Mouse (Mus musculus) liver, adult 2 months (tissue): ENCODE data around the gene Ccdc9b. TPM values are rescaled to one million over a fixed set of nuclear protein-coding genes. Genes with fewer than 3 reads are reported as not detected.

Experiments
- DNase-seq: peaks from one replicate; pipeline ENCODE4 v3.0.0-alpha.2; 2011; ENCODE audit warnings: low read depth, low spot score; ENCODE audit errors: extremely low read depth
- H3K27ac ChIP-seq: fragments of 200-500 bp; replicated peaks from 2 replicates; pipeline ENCODE4 v1.5.1; 2012; ENCODE audit warnings: low read depth, mild to moderate bottlenecking, control low read depth, inconsistent platforms, low read length; ENCODE audit not compliant: insufficient read depth
- H3K27me3 ChIP-seq: fragments of 200-500 bp; 2 replicates; pipeline ENCODE4 v1.6.1; 2012; ENCODE audit warnings: mild to moderate bottlenecking, moderate library complexity, low read length, inconsistent platforms; ENCODE audit not compliant: control insufficient read depth, insufficient read depth
- H3K36me3 ChIP-seq: fragments of 200-500 bp; 2 replicates; pipeline ENCODE4 v1.6.1; 2012; ENCODE audit warnings: low read length, inconsistent platforms; ENCODE audit not compliant: control insufficient read depth, insufficient read depth
- H3K4me1 ChIP-seq: fragments of 200-500 bp; 2 replicates; pipeline ENCODE4 v1.6.1; 2011; ENCODE audit warnings: low read length; ENCODE audit not compliant: control insufficient read depth, insufficient read depth
- H3K4me3 ChIP-seq: fragments of 200-500 bp; 2 replicates; pipeline ENCODE4 v1.5.1; 2011; ENCODE audit warnings: low read depth, mild to moderate bottlenecking, control low read depth, low read length, moderate library complexity; ENCODE audit not compliant: insufficient read depth
- H3K79me2 ChIP-seq: fragments of 200-500 bp; 2 replicates; pipeline ENCODE4 v1.6.1; 2012; ENCODE audit warnings: inconsistent platforms, mild to moderate bottlenecking, low read length, moderate library complexity; ENCODE audit not compliant: control insufficient read depth, insufficient read depth
- H3K9ac ChIP-seq: fragments of 200-500 bp; 2 replicates; pipeline ENCODE4 v1.6.1; 2012; ENCODE audit warnings: low read depth, mild to moderate bottlenecking, control low read depth, inconsistent platforms, low read length
- CTCF ChIP-seq: fragments of 200-500 bp; IDR thresholded peaks from 2 replicates; pipeline ENCODE4 v1.5.1; 2011; ENCODE audit warnings: low read depth, low read length, control low read depth
- POLR2A ChIP-seq: fragments of 200-500 bp; IDR thresholded peaks from 2 replicates; pipeline ENCODE4 v1.6.1; 2011; ENCODE audit warnings: low read length, control low read depth; ENCODE audit not compliant: insufficient read depth; ENCODE audit errors: extremely low read depth
- WGBS: fragments of 180-500 bp; shearing (Covaris S2); methylation state at CpG from one replicate; pipeline ENCODE4 v1.1.7; 2018; 5-methylcytosine and 5-hydroxymethylcytosine counted together
- polyA plus RNA-seq: library from polyadenylated mRNA; depleted of rRNA; stranded (reverse); fragments of >200 nt; gene quantifications from 2 replicates; pipeline ENCODE4 v1.2.3, GENCODE M21; 2012
- total RNA-seq: library from RNA; depleted of rRNA; stranded (reverse); fragments of >200 nt; gene quantifications from 2 replicates; pipeline ENCODE4 v1.2.3, GENCODE M21; 2014

Gene Ccdc9b
- total and polyA plus RNA-seq, 2 experiments = 0.94 to 1.9 TPM

- Histone ChIP-seq H3K4me3 (no peak overlapping the region), H3K9ac (no peak overlapping the region), H3K4me1 (no peaks in the 10 kb centered on the region), H3K27ac (no peak overlapping the region), H3K27me3 (no peaks in the 10 kb centered on the region), H3K36me3 (no peaks in the 10 kb centered on the region), H3K79me2 (no peaks in the 10 kb centered on the region)
- 20% methylated on average over 3 of the region's 3 CpGs for WGBS
- peak; percentile 84 for TF ChIP-seq CTCF
- no peak for TF ChIP-seq POLR2A
- DNase-seq = no peak
Measured at GRCm38 (mm10) chr2:118730622-118730915, 31.9 kb downstream of the Ccdc9b start.

GRCm38 (mm10) chr2:118729816-118730621 lies 32.4 kb downstream of the Ccdc9b start:
- Histone ChIP-seq H3K27me3 (no peaks in the 10 kb centered on the region), H3K9ac (no peak overlapping the region), H3K4me1 (no peaks in the 10 kb centered on the region), H3K79me2 (no peaks in the 10 kb centered on the region), H3K4me3 (no peak overlapping the region), H3K27ac (no peak overlapping the region), H3K36me3 (no peaks in the 10 kb centered on the region)
- no peak for DNase-seq
- TF ChIP-seq POLR2A = no peak
- no peak for TF ChIP-seq CTCF
- WGBS = 30% methylated on average over 8 of the region's 8 CpGs

GRCm38 (mm10) chr2:118729194-118729593 lies 33.3 kb downstream of the Ccdc9b start:
- WGBS = 57% methylated on average over 4 of the region's 4 CpGs
- H3K4me3 ChIP-seq = no peak overlapping the region
- H3K27ac ChIP-seq = no peak overlapping the region
- no peaks in the 10 kb centered on the region for H3K4me1 ChIP-seq
- H3K36me3 ChIP-seq = no peaks in the 10 kb centered on the region
- H3K9ac ChIP-seq = no peak overlapping the region
- TF ChIP-seq POLR2A (no peak), CTCF (no peak)
- no peak for DNase-seq
- H3K27me3 ChIP-seq = no peaks in the 10 kb centered on the region
- no peaks in the 10 kb centered on the region for H3K79me2 ChIP-seq

GRCm38 (mm10) chr2:118728337-118728736 lies 34.1 kb downstream of the Ccdc9b start, which contains the start of gene Plcb2:
Plcb2 (minus strand) TSS chr2:118728438.
- WGBS = 43% methylated on average over 7 of the region's 7 CpGs
- Histone ChIP-seq H3K36me3 (no peaks in the 10 kb centered on the region), H3K27ac (no peak within 1 kb of the TSS; the same call in 1 of the 2 replicates), H3K4me3 (peak within 1 kb of the TSS; percentile 41), H3K4me1 (no peaks in the 10 kb centered on the region), H3K79me2 (no peaks in the 10 kb centered on the region), H3K27me3 (no peaks in the 10 kb centered on the region), H3K9ac (peak within 1 kb of the TSS; percentile 51)
- TF ChIP-seq POLR2A (no peak), CTCF (no peak)
- no peak for DNase-seq

- Histone ChIP-seq H3K27ac (no peak overlapping the region), H3K4me3 (peak overlapping the region; percentile 41), H3K4me1 (no peaks in the 10 kb centered on the region), H3K27me3 (no peaks in the 10 kb centered on the region), H3K36me3 (no peaks in the 10 kb centered on the region), H3K9ac (peak overlapping the region; percentile 51), H3K79me2 (no peaks in the 10 kb centered on the region)
- 42% methylated on average over 9 of the region's 9 CpGs for WGBS
- no peak for TF ChIP-seq CTCF
- no peak for TF ChIP-seq POLR2A
- no peak for DNase-seq
Measured at GRCm38 (mm10) chr2:118727911-118728310, 34.5 kb downstream of the Ccdc9b start.

- 91% methylated on average over 2 of the region's 2 CpGs for WGBS
- no peak for DNase-seq
Measured at GRCm38 (mm10) chr2:118726873-118727272, 35.6 kb downstream of the Ccdc9b start.

More at GRCm38 (mm10) chr2:118726873-118727272, 35.6 kb downstream of the Ccdc9b start:
- TF ChIP-seq POLR2A (no peak), CTCF (no peak)
- Histone ChIP-seq H3K9ac (no peak overlapping the region), H3K27me3 (no peaks in the 10 kb centered on the region), H3K4me1 (no peaks in the 10 kb centered on the region), H3K27ac (no peak overlapping the region), H3K79me2 (no peaks in the 10 kb centered on the region), H3K4me3 (no peak overlapping the region), H3K36me3 (no peaks in the 10 kb centered on the region)
